Mouse (Mus musculus) common myeloid progenitor, adult 5-6 weeks (primary cell): ENCODE measurements around the gene Hdac8. TPM values are rescaled to one million over a fixed set of nuclear protein-coding genes. Genes with fewer than 3 reads are reported as not detected.

Source experiments
- ATAC-seq: replicated peaks from 2 replicates; pipeline ENCODE4 v1.8.0; 2016; ENCODE audit warnings: low read depth, mild to moderate bottlenecking, moderate TSS enrichment, inconsistent platforms; ENCODE audit not compliant: poor library complexity, severe bottlenecking
- total RNA-seq: library from RNA; stranded (forward); fragments of 200-1000, 187-1606 nt; gene quantifications from 2 replicates; pipeline ENCODE4 v1.2.3, GENCODE M21; 2017

Gene Hdac8
- 10.2 and 14.5 TPM in 2 replicates for total RNA-seq

DNA sequence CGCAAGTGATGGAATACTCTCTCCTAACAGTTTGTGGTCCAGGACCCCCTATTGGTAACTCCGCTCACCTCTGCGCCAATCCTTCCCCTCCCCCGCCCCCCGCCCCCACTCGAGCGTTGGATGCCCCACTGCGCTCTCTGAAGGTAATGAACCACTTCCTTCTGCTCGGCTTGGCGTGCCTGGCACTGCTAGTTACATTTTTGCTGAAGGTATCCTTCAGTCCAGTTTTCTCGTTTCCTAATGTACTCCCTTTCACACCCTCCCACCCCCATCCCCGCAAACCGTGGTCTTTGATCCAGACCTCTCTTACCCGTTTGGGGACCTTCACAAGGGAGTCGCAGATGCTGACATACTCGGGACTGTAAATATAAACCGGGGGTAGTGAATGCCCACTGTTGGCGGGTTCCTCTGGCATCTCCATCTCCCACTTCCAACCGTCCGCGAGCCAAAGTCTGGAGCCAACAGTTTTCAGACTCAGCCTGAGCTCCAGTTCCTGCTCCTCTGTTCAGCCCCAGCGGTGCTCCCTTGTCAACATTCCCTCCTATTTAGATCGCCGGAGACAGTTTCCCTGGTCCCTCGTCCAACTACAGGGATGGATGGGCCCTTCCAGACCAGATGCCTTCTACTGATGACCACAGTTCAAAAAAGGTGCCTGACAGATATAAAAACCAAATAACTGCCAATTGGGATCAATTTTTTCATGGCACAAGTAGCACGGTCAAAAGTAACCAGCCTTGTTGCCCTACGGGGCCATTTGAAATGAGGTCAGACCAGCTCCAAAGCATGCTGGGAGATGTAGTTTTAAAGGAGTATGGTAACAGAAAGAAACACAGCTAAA is at the start of gene Hdac8:
Gene Hdac8, minus strand, starts transcription at position 716 of the 838 bp plus-strand sequence.
- ATAC-seq: peak; percentile 99

DNA sequence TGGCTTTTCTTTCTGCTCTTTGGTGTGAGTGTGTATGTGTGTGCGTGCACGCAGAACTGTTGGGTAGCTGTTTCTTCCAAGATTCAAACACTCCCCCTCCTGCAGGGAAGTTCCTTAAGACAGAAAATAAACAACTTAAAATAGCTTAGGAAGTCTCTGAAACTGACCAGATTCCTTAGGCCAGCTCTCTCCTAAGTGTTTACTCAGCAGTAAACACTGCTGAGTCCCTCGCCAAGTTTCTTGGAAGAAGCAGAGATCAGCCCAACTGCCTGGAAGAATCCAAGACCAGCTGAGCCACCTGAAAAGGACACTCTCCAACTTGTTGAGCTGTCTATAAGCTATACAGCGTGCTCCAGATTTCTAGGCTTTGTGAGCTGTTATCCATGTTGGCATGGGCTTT is 4.0 kb upstream of the Hdac8 start:
- no peak for ATAC-seq

DNA sequence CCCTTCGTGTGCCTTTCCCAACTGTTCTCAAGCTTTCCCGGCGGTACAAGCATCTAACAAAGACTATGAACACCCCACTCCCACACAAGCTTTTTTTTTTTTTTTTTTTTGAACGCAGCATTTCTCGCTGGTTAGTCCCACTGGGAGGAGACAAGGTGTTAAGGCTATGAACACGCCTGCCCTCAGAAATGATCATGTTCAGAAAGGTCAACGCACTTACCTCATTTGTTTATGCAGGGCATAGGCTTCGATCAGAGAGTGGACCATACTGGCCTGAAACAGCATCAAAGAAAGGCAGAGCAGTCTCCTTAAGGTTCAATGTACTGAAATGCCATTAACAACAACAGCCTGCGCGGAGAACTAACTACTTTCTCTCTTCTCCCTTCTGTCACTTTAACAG is 980 bp downstream of the Hdac8 start:
- no peak for ATAC-seq

DNA sequence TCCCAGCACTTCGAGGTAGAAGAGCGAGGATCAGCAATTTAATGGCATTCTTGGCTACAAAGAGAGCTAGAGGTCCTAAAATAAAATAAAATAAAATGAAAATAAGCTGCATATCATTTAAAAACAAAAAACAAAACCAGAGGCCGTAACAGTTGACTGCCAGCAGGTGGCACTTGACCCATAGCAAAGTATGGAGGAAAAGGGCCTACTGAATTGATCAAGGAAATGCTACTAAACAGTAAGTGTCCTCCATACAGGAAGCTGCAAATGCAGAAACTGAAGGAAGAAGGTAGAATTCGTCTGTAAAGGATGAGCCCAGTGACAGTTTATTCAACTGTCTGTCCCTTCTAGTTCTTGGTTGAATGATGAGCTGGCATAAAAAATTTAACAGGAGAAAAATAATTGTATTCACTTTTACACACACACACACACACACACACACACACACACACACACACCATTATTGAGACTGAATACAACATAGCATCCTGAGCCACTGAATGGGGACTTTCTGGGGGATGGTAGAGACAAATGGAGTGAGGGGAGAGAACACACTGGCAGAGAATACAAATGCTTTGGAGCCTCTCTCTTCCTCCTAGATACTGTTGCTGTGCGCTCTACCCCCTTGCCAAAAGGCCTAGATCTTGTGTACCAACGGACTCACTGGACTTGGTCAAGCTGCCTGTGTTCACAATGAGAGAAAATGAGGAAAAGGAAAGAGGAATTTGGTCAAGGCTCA is 11.0 kb downstream of the Hdac8 start:
- ATAC-seq: no peak; the same call in 1 of the 2 replicates

DNA sequence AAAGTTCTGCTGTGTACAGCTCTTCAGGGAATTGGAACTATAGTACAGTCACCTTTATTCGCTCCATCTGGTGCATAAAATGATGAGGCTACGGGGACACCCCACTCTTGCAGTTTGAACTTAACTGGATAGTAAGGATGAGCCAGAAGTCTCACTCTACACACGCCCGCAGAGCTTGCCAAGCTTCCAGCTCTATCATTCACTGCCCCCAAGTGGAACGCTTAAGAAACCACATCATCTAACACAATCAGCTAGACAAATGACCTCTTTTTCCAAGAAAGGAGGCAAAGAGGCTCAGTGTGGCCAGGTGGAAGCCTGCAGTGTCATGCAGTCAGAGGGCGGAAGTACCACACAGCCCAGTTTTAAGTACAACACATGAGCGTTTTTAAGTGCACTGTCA is 19.6 kb downstream of the Hdac8 start:
- no peak for ATAC-seq

DNA sequence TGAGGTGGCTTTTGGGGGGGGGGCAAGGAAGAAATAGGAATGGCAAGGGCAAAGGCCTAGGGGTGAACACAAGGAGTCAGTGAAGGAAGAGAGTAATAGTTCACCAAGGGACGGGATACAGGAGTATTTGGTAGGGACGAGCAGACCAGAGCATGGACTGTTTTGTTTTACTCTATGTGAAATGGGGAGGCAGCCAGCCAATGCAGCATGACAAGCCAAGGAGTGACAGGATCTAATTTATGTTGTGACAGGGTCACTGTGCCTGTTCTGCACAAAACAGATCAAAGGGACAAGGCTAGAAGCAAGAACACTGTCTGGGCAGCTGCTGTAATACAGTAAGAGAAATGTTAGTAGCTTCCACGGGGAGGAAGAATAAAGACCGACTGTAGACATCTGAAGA is 25.5 kb downstream of the Hdac8 start:
- ATAC-seq: no peak

DNA sequence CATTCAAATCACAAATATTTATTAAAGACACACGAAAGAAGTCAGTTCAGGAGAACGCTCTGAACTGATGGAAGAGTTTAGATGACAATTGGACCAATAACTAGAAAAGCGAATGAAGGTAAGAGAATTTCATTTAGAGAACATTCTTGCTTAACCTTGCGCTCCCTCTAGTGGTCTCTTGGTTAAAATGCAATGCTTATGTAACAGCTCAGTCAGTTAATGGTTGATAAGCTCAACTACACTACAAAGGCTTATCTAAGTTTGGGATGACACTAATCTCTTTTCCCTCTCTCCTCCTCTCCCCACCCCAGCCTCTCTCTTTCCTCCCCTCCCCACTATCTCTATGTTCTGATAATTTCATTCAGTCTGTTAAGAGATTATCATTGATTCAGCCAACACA is 26.2 kb downstream of the Hdac8 start:
- peak; percentile 77; the same call in 1 of the 2 replicates for ATAC-seq

DNA sequence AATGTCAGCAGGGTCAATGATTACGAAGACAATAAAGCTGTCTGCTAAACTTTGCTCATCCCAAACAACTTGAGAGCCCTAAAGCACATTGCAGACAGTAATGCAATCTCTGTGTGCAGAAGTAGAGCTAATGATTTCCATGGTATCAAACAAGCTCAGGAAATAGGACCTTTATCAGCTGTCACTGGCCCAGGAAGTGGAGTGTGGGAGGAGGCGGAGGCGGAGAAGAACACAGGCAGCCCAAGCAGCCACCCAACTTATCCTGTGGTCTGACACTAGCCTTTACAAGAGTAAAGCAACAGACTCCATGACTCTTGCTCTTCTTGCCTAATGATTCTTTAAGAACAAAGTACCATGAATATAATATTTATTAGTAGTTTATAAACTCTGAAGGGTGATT is 26.7 kb downstream of the Hdac8 start:
- peak; percentile 73 for ATAC-seq

DNA sequence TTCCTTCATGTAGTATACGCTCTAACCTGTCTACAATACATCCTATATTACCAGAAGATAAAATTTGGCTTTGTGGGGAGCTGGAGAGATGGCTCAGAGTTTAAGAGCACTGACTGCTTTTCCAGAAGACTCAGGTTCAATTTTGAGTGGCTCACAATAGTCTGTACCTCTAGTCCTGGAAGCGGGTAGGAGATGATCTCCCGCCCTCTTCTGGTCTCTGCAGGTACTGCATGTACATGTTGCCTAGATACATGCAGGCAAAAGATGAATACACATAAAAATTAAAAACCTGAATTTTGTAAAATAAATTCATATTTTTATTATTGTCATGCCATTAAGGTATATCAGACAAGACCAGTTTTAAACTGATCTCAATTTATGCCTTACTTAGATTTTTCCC is 28.4 kb downstream of the Hdac8 start:
- peak; percentile 56; the same call in 1 of the 2 replicates for ATAC-seq

DNA sequence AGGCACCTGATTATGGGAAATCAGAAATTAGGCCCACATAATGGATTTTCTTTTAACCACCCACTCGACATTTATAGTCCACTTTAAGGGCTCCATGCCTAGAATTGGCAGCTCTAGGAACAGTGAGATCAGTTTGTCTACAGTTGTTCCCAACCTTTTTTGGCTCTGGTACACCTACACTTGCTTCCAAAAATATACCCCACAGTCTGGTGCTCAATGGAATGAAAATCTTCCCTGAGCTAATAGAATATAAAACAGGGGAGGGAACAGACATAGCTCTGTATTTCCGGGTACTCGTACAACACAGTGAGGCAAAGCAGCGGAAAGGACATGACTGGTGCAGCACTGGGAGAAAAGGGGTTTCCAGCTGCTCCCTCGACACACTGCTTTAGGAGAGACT is 29.6 kb downstream of the Hdac8 start:
- no peak for ATAC-seq

DNA sequence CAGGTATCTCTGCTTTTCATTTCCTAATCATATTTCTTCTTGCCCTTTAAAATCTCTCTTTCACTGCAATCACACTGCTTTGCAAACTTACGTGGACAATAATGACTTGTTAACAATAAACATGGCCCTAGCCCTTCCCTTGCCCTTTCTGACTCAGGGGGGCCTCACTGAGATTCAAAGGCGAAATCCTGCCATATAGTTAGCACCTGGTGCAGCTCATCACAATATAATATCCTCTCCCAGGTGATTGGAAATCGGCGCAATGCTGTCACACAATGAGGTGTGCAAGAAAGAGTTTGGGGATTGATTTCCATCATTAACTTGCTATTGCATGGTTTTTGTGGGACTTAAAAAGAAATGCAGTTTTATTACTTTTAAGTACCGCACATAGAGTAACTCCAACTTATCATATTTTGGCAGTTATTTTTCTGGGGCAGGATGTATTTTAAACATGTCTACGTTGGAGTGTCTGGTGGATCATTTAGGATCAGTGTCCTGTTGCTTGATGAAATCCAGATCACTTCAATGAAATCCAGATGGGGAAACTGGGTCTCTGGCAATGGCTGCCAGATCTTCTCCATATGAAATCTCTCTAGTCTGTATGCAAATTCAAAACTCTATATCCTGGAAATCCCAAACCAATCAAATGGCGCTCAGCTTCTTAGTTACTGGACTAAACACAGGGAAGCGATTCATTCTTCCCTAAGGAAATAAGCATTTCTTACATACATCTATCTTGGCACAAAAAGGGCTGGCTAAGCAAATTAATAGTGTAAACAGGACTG is 86.6 kb downstream of the Hdac8 start:
- no peak for ATAC-seq

DNA sequence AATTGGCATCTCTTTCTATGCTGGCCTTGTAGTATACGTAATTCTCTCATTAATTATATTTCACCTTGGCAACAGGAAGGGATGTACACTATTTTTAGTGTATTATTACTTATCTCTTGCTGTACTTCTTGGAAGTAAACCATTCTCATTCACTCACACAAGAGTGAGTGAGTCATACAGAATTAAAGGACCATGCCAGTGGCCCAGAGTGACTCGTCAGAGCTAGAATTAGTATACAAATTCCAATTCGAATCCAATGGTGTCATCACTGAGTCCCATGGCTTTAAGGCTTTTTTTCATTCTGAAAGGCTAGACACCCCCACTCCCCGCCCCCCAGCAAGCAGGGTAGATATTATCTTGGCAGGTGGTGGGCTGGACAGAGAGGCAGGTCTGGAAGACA is 88.2 kb downstream of the Hdac8 start:
- no peak for ATAC-seq

DNA sequence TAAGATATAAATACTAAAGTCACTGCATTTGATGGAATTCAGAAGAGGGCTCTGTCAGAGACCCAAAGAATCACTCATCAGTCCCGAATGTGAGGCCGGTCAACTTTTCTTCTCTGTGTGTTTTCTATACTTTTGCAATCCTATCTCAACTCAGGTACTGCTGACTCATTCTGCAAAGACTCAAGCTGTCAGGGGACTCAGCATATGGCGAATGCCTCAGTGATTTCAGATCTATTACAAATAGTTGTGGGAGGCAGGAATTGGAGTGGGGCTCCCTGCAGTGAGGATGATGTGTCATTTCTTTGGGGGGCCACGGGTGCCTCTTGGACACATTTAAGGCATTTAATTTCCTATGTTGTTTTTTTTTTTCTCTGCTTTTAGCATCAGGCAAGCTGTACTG is 88.8 kb downstream of the Hdac8 start:
- ATAC-seq: no peak

DNA sequence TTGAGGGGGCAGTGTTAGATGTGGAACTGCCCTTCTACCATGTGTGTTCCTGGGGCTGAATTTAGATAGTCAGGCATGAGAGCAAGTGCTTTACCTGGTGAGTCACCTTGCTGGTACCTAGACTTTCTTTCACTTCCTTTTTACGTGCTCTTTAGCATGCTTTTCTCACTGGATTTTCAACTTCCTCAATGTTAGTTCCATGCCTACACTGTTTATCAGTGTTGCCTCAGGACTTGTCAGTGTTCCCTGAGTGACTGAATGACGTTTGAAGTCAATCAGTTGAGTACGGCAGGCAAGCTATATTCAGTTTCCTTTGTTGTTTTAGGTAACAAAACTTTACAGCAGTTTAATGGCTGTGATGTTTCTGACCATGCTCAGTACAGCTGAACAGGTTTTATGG is 120.4 kb downstream of the Hdac8 start:
- no peak for ATAC-seq

DNA sequence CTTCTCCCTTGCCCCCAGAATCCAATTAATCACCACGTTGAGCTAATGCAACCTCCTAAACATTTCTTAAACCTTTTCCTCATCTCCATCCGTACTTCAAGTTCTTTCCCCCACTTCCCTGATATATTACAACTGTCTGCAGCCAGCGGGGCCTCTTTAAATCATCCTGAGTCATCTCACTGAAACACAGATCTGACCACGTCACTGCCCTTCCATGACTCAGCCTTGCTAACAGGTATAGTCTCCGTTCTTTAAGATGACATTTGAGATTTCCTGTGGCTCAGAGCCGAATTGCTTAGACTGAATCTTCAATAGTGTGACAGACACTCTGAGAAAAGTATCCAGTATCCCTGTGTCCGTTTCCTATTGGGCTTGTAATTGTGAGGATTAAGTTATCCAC is 122.0 kb downstream of the Hdac8 start:
- no peak for ATAC-seq

DNA sequence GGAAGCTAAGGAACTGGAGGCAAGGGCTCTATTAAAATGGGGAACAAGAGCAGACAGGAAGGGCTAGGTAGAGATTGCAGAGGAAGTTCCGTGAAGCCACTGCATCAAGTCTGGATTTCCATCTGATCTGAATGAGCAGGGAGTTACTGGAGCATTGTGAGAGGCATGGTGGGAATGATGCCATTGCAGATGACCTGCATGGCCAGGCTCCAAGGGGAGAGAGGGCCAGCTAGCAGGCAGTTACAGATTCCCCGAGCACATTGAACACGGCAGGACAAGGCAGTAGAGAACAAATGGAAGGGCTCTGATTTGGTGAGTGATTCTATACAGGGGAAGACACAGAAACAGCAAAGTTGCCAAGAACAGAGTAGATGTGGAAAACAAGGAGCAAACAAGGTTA is 138.6 kb downstream of the Hdac8 start:
- no peak for ATAC-seq

DNA sequence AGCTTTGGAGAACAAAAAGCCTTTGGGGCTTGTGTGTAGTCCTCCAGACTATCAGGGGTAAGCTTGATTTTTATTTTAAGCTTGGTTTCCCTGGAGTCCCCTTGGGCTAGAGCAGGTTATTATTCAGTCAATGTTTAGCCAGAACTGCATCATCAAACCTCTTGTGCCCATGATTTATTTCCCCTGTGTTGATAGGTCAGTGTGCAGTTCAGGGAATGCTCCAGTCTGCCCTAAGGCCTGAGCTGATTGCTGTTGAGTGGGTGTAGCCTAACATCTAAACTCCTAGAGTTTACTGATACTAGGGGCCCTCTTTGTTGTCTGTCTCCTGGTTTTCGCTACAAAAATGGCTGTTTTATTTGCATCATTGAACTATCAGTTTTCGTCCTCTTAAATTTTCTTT is 142.9 kb downstream of the Hdac8 start:
- no peak for ATAC-seq

DNA sequence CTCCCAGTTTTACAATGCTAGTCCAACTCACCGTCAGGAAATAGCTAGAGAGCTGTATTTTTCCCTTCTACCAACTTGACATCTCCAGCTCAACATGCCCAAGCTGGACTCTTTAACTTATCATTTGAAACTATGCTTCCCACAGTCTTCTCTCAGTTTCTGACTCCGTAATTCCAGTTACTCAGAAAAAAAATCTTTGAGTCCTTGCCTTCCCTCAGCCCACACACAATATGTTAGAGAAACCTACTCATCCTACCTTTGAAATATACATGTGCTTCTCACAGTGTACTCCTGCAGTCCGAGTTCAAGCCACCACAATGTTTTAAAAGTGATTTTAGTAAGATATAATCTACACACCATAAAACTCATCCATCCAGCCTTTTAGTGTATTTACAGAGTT is 151.7 kb downstream of the Hdac8 start:
- no peak for ATAC-seq

DNA sequence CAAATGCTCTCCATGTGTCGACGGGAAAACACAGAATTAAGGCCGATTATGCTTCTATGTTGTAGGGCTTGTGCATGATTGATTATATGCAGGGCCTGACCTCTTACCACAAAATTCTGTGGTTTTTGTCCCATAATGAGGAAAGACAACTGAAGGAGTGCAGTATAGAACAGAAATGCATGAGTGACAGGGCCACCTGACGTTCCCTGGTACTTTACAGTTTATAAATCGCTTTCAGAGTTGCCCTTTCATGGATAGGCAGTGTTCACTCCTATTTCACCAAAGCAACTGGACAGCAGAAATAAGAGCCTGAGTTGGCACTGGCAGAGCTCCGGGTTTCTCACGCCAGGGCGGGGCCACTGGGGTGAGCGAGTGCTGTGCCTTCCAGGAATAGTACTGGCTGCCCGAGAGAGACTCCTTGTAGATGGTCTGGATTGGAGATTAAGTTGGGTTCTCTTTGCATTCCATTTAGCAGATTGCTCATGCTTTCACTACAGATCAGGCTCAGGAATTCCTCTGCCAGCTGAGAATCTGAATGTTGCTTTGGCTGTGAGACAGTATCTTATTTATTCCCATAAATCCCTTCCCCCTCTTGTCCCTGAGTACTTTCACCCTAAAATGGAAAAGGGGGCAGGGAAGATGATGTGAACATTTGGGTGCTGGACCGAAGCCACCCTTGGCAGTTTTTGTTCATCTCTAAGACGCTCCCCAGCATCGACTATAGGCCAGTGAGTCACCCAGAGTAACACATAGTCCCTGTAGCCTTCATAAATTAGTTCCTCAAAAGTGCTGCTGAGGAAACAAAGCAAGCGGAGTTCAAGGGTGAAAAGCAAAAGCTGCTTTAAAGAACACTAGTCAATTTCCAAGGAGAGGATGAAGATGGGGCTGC is 155.1 kb downstream of the Hdac8 start:
- no peak for ATAC-seq
